Mouse (Mus musculus): ENCODE results near the gene Il1r1.

The Il1r1 gene

DNA sequence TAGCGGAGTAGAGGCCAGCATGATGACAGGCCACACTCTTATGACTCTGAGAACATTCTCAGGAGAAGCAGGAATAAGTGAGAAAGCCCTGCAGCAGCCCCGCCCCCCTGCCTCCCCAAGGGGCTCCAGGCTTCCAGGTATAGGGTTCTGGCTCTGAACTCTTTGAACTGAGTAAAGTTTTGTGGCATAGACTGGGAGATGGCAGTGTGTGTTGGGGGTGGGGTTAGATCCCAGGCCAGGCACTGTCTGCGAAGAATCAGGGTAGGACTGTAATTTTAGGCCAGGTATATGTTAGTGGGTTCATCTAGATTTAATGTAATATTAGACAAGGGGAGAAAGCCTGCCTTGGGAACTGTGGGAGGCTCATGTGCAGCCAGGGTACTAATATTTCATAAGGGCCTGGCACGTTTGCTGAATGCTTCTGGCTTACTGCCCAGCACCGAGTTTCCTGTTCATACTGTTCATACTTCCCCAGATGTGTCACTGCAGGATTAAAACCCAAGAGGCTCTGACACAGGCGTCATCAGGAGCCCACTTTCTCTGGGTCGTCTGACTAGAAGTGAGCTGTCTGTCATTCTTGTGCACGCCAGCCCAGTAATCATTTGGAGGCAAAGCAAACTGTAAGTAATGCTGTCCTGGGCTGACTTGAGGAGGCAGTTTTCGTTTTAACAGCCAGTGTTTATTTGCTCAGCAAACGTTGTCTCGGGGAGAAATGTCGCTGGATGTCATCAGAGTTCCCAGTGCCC, at the start of gene Il1r1:
Gene Il1r1, plus strand, starts transcription at position 542 of the 746 bp plus-strand sequence.
- no peak for DNase-seq

DNA sequence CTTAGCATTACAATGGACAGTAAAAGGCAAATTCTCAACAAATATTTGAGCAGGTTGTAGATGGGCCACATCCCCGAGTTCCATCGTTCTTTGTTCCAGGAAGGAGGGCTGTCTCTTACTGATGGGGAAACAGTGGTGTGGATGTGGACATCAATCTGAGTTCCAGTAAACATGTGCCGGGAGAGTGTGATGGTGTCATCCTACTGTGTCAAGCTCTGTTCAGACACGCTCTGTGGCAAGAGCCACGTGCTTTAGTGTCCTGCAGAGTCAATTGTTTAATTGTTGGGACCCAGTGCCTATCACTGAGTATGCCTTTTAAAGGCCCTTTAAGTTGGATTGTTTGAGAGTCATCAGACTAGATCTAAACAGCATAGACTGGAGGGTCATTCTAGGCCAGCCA, 49.8 kb upstream of the Il1r1 start:
- DNase-seq, result no peak

DNA sequence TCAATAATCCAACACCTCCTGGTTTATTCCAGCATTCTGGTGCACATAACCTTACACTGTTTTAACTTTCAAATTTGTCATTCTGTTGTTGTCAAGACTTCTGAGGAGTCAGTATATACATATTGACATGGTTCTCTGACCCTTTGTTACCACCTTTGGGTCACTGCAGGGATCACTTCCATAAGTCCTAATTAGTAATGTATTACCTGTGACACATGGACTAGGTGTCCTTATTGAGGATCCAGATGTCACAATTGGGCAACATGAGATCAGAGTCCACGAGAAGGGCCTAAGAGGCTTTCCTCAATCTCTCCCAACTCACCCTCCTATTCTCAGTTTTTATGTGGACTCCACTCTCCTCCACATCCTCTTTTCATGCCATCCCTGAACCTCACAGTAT, 49.1 kb upstream of the Il1r1 start:
- no peak for DNase-seq

DNA sequence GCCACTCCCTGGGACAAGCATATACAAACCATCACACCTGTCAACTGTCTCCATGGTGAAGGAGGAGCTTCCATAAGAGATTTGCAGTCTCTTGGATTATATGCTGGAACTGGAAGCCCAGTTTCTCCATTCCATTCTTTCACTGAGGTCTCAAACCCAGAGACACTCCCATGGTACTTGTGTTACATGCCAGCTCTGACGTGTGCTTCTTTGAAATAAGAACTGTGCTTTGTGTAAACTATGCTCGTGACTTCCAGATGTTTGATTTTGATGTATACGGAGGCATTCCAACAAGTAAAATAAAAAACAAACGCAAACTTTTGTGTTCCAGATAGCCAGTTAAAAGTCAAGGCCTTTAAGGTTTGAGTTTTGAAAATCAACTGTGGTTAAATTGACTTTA, 45.8 kb upstream of the Il1r1 start:
- no peak for DNase-seq

DNA sequence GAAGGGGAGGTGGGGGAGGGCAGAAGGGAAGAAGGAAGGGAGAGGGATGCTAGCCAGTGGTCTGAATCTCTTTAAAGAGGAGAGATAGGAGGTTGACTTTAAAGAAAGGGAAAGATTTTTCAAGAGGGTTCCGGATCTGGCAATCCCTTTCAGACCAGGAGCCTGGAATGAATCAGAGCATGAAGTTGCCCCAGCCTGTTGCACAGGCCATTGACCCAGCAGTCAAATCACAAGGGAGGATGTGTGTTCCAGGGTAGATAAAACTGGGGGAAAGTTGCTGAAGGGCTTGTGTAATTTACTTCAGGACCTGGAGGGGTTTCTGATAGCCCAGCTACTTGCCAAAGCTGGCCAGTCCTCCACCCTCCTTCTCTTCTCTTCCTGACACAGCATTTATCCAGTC, 45.4 kb upstream of the Il1r1 start:
- no peak for DNase-seq

DNA sequence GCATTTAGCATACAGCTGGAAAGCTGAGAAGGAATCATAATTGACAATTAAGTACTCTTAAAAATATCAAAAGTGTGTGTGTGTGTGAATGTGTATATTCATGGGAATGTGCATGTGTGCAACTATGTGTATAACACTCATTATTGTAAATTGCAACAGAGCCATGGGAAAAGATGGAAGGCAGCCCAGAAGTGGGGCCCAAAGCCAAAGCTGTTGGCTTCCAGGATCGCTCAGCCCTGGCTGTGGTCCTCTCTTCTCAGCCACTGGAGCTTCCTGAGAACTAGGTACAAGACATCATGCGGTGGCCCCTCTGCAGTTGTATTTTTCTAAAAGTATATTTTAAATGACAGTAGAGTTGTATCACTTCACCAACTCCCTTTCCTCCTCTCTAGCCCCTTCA, 44.0 kb upstream of the Il1r1 start:
- no peak for DNase-seq

DNA sequence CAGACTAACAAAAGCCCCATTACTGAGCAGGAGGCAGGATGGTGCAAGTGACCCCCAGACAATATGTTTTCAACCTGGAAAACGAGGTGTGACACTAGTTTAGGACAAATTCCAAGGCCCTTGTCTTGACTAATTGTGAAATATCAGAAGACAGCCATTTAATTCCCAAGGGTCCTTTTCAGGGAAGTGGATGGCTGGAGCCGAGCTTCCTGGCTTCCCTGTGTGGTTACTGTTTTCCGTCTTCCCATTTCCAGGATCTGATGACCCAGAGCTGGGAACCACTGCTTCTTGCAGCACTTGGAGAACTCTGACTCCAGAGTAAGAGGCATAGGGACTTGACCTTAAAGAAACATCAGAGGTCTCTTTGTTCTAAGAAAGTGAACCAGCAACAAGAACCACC, 43.2 kb upstream of the Il1r1 start:
- no peak for DNase-seq

DNA sequence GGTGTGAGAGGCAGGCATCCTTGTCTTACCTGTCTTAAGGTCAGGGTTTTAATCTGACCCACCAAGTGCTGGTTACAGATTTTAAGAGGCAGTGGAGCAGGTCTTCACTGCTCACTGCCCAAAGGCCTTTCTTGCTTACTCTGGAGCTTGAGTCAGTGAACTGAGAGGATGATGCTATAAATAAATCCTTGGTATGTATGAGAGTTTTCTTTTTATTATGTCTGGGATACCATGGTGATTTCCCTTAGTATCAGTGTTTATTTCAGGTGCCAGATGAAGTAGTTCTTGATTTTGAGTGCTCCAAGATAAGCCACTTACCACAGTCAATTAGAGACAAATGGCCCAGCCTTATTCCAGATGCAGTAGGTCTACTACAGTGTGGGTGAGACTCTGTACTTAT, 41.5 kb upstream of the Il1r1 start:
- no peak for DNase-seq

DNA sequence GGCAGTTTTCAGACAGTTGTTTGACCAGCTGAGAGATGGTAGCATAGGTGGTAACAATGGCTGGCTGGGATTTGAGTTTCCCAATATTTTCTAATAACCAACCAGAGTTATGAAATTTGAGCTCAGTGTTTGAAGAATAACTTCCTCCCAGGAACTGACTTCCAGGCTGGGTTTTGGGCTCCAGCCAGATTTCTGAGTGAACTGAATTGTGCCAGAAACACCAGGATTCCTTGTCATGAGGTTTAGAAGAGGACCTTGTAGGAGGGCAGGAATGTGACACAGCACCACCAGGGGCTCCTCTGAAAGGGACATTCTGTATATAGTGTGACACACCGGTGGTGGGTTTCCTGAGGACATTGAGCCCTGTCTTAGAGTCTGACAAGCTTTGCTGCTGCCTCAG, 36.9 kb upstream of the Il1r1 start:
- no peak for DNase-seq

DNA sequence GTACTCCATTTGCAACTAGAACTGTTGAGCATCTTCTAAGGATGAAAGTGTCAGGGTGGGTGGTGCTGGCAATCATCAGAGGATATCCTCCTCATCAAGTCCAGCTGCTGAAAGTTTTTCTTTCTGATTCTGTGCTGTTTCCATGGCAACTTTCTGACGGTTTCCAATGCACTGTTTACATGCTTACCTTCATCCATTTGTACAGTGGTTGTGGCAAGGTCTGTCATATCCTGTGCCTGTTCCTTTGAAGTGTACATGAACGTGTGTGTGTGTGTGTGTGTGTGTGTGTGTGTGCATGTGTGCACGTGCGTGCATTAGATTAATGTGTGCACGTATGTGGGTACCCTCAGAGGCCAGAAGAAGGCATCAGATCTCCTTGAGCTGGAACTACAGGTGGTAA, 34.9 kb upstream of the Il1r1 start:
- no peak for DNase-seq

DNA sequence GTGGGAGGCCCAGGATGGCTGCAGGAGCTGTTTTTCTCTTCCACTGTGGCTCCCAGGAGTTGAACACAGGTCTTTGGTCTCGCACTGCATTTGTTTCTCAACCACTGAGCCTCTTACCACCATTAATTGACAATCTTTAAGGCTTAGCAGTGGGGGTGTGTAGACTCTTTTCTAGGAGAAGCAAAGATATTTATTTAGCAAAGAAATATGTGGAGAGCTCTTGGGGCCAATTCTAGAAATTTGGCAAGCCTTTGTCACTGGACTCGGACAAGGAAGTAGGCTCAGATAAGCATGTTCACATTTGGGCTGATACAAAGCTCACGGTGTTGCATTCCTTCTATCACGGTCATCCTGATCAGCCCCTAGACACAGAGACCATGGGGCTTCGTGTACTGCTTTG, 34.0 kb upstream of the Il1r1 start:
- no peak for DNase-seq

DNA sequence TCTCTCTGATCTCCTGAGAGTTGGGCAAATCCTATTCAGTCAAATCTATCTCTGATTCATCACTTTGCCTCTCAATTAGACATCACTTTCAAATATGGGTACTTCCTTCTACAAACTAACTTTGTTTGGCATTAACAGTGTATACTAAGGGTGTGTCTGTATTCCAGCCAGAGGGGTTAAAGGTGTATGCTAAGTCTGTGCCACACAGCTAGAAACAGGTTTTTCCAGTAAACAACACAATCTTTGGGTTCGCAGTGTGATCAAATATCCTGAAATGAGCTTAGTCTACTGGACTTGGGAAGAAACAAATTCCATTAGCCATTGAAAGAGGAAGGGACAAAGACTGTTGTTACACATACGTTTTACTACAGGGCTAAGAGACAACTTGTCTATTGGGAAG, 30.6 kb upstream of the Il1r1 start:
- DNase-seq, result no peak

DNA sequence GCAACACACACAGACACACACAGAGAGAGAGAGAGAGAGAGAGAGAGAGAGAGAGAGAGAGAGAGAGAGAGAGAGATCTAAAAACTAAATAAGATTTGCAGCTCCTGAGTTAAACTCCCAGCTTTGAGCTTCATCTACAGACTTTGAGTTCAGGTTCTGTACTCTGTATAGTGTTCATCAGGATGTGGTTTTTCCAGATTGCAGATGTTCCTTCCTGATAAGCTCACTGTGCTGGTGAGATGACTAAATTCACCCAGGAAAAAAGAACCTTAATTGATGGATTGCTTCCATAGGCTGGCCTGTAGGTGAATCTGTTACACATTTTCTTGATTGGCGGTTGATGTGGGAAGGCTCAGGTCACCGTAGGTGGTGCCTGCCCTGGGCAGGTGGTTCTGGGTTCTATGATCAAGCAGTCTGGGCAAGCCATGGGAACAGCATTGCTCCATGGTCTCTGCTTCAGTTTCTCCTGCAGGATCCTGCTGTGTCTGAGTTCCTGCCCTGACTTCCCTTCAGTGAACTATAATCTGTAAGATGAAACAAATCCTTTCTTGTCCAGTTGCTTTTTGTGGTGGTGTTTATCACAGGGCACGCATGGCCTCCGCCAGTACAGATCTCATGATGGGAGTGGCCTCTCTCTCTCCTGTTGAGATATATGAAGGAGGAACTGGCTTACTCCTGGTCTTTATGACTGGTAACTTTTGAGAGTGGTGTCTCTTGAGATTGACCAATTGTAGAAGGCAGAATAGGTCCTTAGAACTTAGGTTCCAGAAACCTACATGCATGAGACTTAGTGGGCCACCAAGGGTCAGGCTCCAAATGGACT, 11.3 kb upstream of the Il1r1 start:
- no peak for DNase-seq

DNA sequence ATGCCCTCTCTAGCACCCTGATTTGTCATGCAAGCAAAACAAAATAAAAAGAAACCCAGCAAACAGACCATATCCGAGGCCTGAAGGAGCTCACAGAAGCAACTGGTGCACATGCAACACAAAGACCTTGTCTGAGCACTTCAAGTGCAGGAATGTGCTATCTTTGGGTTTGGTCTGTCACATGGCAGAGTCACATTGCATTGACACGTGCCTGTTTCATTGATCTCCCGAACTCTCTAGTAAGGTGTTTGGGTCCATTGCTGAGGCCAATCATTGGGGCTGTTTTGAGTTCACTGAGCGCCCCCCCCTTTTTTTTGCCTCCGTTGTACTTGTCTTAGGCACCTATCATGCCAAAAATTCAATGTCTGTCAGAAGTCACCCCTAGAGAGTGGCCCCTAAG, 7.4 kb upstream of the Il1r1 start:
- no peak for DNase-seq

DNA sequence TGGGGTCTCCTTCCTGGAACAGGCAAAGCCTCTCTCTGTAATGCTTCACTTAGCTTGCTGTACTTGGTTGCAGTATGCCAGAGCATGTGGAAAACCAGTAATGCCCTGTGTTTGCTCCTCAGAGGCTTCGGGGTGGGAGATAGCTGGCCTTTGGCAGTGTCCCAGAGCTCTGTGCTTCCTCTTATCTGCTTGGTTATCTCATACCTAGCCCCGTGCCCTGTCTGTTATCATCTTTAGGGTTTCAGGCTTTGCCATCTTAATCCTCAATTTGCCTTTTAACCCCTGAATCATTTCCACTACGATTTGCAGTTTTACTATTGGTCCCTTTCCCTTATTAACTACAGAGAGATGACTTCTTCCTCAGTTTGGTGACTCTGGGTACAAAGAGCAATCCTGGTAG, 6.3 kb upstream of the Il1r1 start:
- no peak for DNase-seq

DNA sequence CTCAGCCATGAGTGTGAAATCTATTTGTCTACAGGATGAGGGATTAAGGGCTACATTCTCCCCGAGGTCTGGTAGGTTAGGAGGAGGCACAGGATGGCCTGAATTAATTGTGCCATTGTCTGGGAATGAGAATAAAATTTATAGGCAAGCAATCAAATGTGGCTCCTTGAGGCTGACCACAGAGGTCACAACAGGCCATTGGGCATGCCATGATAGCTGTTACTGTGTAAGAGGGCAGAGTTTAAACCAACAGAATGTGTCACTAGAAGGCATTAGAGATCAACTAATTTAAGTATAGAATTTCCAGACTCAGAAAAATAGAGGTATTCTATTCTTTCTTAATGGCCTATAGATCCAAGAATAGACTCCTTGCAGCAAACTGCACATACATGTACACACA, 4.3 kb upstream of the Il1r1 start:
- no peak for DNase-seq

DNA sequence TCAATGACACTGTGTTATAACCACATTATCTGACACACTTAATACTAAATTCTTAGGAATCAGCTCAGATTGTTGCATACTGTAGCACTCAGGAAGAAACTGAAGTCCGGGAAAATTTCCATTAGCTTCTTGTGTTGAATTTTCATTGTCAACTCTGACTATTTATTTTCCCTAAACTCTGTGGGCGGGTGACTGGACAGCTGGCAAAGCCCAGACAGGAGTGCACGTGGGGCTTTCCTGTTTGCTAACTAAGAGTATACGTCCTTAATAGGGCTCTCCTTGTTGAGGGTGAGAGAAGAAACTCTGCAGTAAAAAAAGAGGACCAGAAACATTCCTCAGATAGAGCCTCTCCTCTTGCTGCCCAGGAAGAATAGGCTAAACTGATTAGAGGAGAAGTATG, 3.0 kb upstream of the Il1r1 start:
- DNase-seq, result no peak

DNA sequence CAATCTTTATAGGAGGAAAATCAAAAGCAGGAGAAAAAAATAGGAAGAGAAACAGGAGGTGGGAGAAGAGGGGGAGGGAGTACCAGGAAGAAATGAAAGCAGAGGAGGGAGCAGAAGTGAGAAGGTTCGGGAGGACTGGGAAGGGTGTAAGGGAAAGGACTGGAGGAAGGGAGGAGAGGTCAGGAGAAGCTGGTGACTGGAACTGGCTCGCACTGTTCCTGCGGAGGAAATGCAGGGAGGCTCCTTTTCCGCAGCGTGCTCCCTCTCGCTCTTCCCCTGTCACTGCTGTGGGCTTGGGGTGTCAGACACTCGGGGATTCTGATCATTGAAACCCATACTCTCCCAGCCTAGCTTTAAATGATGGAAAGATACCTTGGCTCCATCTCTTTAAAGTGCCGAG, 2.2 kb upstream of the Il1r1 start:
- no peak for DNase-seq

DNA sequence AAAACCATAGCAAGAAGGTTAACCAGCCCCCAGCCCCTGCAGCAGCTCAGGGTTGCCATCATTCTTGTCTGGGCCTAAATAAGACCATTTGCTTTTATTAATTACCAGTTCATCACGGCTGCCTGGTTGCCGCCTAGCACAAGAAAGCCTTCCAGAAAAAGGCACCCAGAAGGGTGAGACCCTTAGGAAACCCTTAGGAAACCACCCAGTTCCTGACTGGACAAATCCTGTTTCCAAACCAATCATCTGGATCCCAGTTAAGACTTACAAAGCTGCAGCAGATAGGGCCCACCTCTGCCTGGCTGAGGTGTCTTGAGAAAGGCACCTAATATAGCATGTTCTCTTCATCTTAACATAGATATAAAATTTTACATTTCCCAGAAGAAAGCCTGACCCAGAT, 1.3 kb upstream of the Il1r1 start:
- no peak for DNase-seq

DNA sequence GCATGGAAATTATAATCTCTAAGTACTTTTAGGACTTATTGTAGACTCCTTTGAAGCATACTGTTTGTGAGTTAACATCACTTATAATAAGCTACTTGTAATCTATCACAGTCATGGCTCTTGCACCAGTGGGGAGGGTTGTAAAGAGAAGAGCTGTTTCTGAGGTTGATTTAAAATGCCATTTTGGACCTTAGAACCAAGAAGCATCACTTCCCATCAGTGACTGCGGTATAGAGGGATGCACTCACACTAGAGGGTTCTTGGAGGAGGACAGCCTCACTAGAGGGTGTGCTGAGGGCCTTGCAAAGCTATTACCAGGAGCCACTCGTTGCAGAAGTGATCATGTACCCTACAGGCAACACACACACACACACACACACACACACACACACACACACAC, 700 bp downstream of the Il1r1 start:
- DNase-seq, result no peak

DNA sequence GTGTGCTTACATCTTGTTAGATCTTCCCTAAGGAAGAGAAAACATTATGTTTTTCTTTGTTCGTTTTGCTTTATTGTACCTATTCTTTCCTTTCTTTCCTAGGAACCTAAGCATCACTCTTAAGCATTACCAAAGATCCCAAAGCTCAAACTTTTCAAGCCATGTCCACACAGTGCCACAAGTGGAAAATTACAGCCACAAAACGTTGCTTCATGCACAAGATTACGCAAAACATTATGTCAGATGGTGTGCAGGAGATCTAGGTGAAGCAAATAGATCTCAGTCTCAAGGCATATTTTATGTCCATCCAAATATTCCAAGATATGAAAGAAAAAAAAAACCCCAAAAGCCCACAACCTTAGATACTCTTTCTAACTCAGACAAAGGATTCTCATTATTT, 4.2 kb downstream of the Il1r1 start:
- DNase-seq, result no peak

DNA sequence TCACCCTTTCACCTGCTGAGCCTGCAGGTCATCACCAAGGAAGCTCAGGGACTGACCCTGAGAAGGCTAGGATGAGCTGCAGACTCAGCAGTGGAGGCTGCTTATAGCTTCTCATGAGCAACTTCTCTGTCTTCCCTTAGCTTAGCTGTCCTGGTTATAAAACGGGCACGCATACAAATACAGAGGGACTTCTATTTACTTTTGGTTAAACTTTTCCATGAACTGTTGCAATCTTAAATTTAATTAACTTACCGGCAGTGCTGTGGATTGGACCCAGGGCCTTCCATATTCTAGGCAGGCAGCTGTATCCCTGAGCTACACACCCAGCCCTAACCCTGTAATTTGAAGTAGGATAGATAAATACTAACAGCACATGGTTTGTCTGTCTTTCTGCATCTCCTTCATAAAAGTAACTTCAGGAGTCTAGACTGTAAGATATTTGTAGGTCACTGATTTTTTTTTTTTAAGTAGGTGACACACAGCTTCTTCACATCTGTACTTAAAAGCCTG, 4.9 kb downstream of the Il1r1 start:
- DNase-seq, result no peak

DNA sequence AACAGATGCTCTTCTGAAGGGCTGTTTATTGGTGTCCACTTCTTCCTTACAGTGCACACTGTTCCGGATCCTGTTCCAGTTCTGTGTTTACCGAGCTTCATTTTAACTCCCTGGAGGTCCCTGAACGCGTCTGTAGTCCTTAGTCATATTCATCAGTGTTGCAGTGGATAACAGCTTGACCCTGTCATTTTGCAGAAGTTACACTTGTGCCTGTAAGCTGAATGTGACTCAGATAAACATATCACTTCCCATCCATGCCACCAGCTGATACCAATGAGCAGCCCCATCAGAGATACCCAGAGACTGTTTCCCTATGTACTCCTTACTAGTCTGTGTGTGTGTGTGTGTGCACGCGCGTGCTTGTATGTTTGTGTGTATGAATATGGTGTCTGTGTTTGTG, 5.5 kb downstream of the Il1r1 start:
- DNase-seq, result no peak

DNA sequence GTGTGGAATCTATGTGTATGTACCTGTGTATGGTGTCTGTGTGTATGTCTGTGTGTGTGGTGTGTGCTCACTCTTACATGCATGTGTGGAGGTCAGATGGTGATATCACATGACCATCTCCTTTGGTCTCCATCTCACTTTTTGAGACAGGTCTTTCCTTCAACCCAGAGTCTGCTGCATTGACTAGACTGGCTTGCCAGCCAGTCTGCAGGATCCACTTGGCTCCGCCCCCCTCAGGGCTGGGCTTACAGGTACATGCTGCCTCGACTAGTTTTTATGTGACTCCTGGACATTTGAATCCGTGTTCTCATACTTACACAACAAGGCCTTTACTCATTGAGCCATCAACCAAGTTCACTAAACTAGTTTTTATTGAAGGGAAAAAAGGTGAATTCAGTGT, 6.2 kb downstream of the Il1r1 start:
- DNase-seq, result no peak

DNA sequence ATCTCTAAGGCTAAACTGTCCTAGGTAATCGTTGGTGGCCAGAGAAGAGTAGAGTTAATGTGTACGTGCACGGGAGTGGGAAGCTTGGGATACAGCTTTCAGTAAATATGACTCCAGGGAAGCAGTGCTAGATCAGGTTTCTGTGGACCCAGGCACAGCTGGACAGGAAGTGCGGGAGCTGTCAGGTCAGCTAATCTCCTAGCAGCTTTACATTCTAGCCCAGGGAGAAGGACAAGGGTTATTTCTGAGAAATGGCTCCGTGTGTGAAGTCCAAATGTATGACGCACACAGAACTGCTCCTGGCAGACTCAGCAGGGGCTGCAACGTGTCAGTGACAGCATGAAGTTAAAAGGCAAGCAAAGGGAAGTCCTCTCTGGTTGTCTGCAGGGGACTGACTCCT, 8.3 kb downstream of the Il1r1 start:
- DNase-seq, result no peak

All from cerebellum, adult 11 months (tissue).